Mouse (Mus musculus): ENCODE data around the gene Napepld. TPM values are rescaled to one million over a fixed set of nuclear protein-coding genes. Genes with fewer than 3 reads are reported as not detected.
A peak's percentile ranks its signal among the peaks of the same experiment; 100 is the strongest.
"Not testable (repeated sequence)": the region's sequence is repeated elsewhere in the genome, so short reads cannot be mapped to it uniquely, and the experiment has no call there.

Gene Napepld
- total RNA-seq (2021) = 10 to 100 TPM; 10.8 to 17.4 TPM
- long read RNA-seq, experiment 1, transcript Napepld-201 (5 exons, 3,724 nt) = major isoform, 5 of 8 reads
- long read RNA-seq, experiment 1, partial matches to known transcripts = 1 of 8 reads
- long read RNA-seq, experiment 1, other reads (novel, unspliced or antisense) = 1 of 8 reads
- long read RNA-seq, experiment 2, transcript Napepld-201 (5 exons, 3,724 nt) = major isoform, 5 of 13 reads
- long read RNA-seq, experiment 2, partial matches to known transcripts = 3 of 13 reads
- long read RNA-seq, experiment 2, other reads (novel, unspliced or antisense) = 1 of 13 reads

- DNase-seq = peak; percentile 100
These were observed at the start of gene Napepld for GRCm38 (mm10) chr5:21701351-21702008. Napepld (minus strand) TSS chr5:21701396.

GRCm38 (mm10) chr5:21745966-21746365 is 44.8 kb upstream of the Napepld start:
- no peak for DNase-seq

- no peak for DNase-seq
These were observed 43.5 kb upstream of the Napepld start for GRCm38 (mm10) chr5:21744651-21745050.

DNA sequence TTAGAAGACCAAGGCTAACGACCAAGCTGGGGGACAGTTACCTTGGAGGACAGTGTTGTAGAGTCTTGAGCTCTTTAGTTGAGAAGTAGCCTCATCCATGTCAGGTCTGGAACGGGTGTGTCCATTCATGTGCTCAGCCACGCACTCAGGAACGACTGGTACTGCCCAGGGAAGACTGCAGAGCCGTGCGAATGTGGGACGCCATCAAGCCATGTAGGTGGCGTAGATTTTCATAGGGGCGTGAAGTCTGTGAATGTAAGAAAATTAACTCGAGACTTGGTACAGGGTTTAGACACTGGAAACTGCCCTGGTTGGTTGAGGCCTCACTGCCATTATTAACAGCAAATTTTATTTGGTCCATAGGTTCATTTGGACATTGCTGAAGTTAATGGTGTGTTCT is 42.4 kb upstream of the Napepld start:
- DNase-seq = no peak

GRCm38 (mm10) chr5:21739881-21740280 is 38.7 kb upstream of the Napepld start:
- DNase-seq = no peak

DNA sequence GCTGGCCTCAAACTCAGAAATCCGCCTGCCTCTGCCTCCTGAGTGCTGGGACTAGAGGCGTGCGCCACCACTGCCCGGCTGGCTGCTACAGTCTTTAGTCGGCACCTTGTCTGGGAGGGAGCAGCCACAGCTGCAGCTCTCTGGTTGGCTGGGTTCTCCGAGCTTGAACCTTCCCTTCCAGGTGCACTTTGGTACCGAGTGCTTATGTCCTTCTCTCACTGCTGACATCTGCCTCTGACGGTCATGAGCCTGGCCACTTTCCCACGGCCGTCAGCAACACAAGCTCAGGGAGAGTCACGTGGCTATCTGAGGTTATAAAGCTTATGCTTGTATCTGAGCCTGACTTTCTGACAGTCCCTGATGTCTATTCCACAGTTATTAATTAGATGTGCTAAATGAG is 37.9 kb upstream of the Napepld start:
- DNase-seq = no peak

- no peak for DNase-seq
These were observed 36.4 kb upstream of the Napepld start for GRCm38 (mm10) chr5:21737620-21738019.

DNA sequence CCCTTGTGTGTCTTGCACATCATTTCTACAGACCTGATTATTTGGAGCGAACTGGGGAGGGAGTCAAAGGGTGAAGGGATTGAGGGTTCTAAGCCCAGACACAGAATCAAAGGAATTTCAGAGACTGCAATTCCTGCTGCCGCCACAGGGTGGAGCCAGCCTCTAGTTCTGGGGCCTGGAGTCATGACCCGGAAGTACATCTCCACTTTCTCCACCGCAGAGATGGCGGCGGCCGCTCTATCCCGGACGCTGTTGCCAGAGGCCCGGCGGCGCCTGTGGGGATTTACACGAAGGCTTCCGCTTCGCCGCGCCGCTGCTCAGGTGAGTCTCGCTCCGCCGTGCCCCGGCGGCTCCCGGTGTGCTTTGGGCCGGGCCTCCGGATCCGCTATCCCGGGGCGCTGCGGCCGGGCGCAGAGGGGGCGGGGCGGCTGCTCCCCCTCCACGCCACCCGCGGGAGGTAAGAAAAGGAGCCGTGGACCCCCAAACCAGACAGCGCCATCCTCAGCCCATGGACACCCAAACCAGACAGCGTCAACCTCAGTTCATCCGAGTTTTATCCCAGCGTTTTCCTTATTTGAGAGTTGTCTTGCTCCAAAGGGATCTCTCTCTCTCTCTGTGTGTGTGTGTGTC is 35.9 kb upstream of the Napepld start, which contains the start of gene Pmpcb:
Gene Pmpcb (plus strand): TSS at position 186 of the 630 bp plus-strand sequence.
- DNase-seq = peak; percentile 90

GRCm38 (mm10) chr5:21736046-21736445 is 34.9 kb upstream of the Napepld start:
- DNase-seq = no peak

- DNase-seq = peak; percentile 90
These were observed 34.4 kb upstream of the Napepld start for GRCm38 (mm10) chr5:21735584-21735983.

GRCm38 (mm10) chr5:21735100-21735499 is 33.9 kb upstream of the Napepld start:
- no peak for DNase-seq

DNA sequence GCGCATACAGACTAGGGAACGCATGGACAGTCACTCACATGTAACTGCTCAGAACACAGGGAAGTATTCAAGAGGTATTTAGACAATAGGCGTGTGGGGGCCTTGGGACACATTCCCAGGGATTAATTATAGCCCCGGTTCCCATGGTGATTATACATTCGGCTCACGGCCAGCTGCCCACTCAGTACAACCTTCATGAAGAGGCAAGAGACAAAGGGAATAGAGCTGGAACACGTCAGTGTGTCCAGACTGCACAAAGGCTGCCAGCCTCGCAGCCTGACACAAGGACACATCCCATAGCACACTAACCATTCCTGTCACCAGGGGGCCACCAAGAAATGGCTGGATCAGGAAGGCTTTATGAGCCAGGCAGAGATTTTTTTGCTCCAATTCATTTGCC is 31.7 kb upstream of the Napepld start:
- peak; percentile 87 for DNase-seq

DNA sequence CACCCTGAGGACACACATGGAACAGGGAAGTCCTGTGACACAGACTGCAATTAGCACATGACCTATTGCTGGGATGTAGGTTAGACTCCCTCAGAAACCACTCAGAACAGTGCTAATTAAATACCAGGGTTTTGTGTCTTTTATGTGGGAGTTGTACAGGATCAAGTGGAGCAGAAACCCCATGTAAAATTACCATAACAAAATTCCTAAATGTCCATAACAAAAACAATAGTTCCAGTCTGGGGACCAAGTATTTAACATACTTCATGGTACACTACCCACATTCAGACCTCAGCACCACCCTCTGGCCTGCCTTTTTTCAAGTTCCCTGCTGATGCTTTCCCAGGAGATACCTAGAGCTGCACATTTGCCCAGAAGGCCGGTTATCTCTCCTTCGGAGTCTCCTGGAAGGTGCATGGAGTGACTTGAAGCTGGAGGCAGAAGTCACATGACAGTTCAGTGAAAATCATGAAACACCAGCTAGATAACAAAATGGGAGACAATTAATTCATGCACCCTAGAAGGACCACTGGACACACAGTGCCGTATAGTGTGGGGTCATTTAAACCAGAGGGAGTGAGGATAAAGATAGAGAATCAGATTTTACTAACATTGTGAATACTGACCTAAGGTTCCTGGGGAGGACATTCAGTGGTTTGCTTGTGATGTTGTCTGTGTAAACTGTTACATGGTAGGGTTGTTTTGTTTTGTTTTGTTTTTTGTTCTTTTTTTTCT is 31.1 kb upstream of the Napepld start:
- no peak for DNase-seq

GRCm38 (mm10) chr5:21729107-21729506 is 27.9 kb upstream of the Napepld start:
- DNase-seq = no peak

DNA sequence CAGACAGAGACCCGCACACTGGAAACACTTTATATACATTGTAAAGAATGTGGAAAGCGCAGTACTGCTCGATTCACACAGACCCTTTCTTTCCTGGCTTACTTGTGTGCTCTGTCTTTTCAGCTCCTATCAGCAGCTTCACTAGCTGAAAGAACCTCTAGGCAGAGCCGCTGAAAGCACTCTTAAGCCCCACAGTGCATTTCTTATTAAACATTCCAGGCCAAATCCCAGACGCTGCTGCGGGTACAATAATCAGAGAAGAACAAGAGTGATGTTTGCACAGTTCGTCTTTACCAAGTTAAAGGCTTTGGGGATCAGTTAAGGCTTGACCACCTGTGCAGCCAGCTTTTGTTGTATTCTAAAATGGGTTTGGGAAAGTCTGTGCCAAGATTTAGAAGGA is 23.7 kb upstream of the Napepld start:
- DNase-seq = no peak

GRCm38 (mm10) chr5:21724427-21724826 is 23.2 kb upstream of the Napepld start:
- no peak for DNase-seq

DNA sequence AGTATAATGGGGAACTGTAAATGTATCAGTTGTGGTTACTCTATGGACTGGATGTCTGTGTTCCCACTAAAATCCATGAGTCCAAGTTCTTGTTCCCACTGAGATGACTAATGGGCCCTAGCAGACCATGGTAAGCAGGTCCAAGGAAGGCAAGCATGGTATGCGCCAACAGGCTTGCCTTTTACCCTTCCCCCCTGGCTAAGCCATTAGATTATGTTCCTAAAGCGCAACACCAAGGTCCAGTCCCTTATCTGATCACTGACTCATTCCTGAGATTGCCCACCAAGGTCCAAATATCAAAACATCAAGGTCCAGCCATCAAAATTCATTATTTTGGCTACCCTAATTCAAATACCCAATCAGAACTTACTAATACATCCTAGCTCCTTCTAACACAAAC is 18.0 kb upstream of the Napepld start:
- DNase-seq = no peak

DNA sequence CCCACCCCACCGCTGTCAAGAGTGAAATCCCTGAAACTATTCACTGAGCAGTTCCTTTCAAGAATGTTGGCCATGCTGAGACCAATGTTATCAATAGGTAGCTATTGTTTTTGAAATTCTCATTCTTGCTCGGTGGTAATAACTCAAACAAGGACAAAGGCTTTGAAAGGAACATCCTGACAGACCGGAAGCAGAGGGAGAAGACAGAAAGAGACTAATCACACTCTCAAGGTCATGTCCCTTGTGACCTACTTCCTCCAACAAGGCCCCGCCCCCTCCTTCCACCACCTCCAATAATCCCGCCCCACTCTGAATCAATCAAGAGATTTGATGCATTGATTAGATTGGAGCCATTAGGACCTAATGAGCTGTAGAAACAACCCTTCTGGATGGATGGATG is 17.4 kb upstream of the Napepld start:
- no peak for DNase-seq

GRCm38 (mm10) chr5:21717165-21717715 is 16.0 kb upstream of the Napepld start:
- no peak for DNase-seq

DNA sequence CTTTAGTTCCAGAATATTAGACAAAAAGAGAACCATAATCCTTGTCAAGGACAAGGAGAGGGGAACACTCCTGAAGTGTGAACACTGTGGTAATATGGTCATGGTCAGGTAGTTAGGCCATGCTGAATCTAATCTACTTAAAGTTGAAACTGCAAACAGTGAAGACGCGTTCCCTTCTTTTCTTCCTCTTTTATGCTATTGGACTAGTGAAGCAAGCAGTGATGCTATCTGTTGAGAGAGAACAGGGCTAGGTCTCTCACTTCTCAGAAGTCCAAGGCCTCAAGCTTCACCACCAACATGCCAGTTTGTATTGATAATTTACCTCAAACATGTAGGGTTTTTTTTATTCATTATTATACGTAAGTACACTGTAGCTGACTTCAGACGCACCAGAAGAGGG is 13.3 kb upstream of the Napepld start:
- DNase-seq = no peak

GRCm38 (mm10) chr5:21712127-21712715 is 11.0 kb upstream of the Napepld start:
- no peak for DNase-seq

GRCm38 (mm10) chr5:21708011-21708410 is 6.8 kb upstream of the Napepld start:
- not testable (repeated sequence) for DNase-seq
